Mouse (Mus musculus): ENCODE measurements around the gene Zmynd8.
"Not testable (repeated sequence)": the region's sequence is repeated elsewhere in the genome, so short reads cannot be mapped to it uniquely, and the experiment has no call there.

Gene Zmynd8

DNA sequence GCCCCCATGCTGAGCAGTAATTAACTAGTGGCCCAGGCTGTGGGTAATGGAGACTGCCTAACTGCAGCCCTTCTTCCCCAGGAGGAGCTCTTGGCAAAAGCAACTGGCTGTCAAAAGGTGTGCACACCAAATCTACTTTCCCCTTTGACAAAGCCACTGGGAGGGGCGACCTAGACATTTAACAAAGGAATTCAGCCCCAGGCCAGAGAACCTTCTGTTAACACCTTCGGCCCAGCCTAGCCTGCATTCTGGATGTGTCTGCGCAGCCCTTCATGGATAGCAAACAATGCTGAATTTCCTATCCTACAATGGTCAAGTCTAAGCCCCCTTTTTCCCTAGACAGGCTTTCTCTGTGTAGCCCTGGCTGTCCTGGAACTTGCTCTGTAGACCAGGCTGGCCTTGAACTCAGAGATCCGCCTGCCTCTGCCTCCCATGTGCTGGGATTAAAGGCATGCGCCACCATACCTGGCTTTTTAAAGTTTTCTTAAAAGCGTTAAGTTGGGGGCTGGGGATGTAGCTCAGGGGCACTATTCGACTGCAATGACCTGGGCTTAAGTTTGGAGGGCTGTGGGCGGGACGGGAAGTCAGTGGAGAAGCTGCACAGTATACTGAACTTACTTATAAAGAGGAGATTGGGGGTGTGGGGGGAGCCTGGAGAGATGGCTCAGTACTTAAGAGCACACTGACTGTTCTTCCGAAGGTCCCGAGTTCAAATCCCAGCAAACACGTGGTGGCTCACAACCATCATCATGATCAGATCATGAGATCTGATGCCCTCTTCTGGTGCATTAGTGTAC lies 90.4 kb downstream of the Zmynd8 start:
- DNase-seq (ENCODE audit: low spot score in 2 of 2), result no peak

DNA sequence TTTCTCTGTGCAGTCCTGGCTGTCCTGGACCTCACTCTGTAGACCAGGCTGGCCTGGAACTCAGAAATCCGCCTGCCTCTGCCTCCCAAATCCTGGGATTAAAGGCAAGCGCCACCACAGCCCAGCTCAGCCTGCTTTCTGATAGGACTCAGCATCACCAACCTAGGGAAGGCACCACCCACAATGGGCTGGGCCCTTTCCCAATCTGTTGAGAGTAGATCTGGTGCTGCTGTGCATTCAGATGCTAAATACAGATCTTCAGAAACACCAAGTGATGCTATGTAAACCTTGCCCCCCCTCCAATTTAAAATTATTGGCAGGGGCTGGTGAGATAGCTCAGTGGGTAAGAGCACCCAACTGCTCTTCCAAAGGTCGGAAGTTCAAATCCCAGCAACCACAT lies 98.6 kb downstream of the Zmynd8 start:
- DNase-seq (ENCODE audit: low spot score in 2 of 2), result not testable (repeated sequence)

DNA sequence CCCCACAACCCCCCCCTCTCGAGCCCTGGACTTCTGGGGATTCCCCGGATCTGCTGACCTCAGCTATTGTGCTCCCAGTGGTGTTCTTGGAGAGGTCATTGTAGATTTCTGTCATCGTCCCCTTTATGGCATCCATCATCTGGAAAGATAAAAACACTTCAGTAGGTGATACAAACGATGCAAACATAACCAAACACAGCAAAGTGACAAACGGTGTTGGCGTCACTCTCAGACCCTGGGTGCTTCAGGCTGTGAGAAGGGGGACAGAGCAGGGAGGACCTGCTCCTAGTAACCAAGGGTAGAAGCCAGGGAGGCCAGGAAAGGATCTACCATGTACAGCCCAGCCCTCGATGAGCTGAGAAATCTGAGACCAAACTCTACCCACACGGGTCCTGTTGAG lies 100.9 kb downstream of the Zmynd8 start:
- DNase-seq (ENCODE audit: low spot score in 2 of 2), result no peak

DNA sequence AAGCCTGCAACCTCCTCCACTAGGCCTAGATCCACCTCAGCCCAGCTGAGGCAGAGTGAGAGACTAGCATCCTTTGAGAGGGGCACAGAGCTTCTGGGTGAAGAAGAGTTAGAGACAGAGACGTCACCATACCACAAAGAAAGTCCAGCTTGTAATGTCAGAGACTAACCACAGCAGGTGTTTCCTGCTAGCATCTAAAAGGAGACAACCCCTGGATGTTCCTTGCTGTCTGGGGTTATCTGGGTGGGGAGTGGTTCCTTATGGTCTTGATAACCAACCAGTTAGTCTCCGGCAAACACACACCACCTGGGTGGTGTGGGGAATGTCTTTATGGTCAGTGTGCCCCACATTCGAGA lies 105.6 kb downstream of the Zmynd8 start:
- DNase-seq (ENCODE audit: low spot score in 2 of 2), result no peak

GRCm38 (mm10) chr2:165792431-165793282 lies 106.2 kb downstream of the Zmynd8 start:
- DNase-seq (ENCODE audit: low spot score in 2 of 2), result no peak

DNA sequence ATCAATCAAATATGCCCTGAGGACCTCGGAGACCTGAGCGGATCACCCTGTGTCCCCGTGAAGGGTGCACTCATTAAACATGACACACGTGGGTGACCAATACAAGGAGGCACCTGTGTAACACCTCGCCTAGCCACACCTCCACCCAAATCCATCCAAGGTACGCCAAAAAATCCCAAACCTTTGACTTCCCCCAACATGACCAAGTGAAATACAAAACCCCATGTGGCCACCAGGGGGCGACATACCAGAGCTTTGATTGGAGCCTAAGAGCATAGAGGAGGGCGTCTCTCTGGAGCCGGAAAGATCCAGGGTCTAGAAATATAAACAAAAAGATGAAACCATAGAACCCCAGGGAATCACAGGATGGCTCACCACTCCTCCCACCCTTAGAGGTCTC lies 107.2 kb downstream of the Zmynd8 start:
- peak in 1 of 2 experiments; percentile 48 for DNase-seq (ENCODE audit: low spot score in 2 of 2)

- DNase-seq (ENCODE audit: low spot score in 2 of 2), result no peak
These were observed 107.8 kb downstream of the Zmynd8 start for GRCm38 (mm10) chr2:165791026-165791425.

- no peak for DNase-seq (ENCODE audit: low spot score in 2 of 2)
These were observed 109.1 kb downstream of the Zmynd8 start for GRCm38 (mm10) chr2:165789667-165790066.

GRCm38 (mm10) chr2:165788796-165789195 lies 110.0 kb downstream of the Zmynd8 start:
- DNase-seq (ENCODE audit: low spot score in 2 of 2), result no peak

- peak; percentile 54 to 72 for DNase-seq (ENCODE audit: low spot score in 2 of 2)
These were observed 110.8 kb downstream of the Zmynd8 start for GRCm38 (mm10) chr2:165788005-165788404.

- no peak for DNase-seq (ENCODE audit: low spot score in 2 of 2)
These were observed 112.3 kb downstream of the Zmynd8 start for GRCm38 (mm10) chr2:165786467-165786866.

GRCm38 (mm10) chr2:165785312-165786036 lies 113.3 kb downstream of the Zmynd8 start:
- no peak for DNase-seq (ENCODE audit: low spot score in 2 of 2)

DNA sequence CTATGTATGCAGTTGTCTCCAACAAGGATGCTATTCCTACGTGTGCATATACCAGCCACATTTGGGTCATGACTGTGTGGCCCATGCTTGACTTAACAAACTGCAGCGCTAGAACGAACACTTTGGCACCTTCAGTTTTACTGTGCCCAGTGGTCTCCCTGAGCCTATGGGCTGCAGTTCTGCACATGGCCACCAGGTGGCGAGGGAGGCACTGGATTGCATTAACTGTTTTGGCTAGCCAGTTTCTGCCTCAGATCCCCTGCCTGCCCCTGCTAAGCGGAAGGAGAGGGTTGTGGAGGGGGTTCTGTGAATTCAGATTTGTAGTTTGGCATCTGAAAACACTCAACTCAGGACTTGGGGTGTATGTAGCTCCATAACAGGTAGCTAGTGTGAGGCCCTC lies 116.5 kb downstream of the Zmynd8 start:
- DNase-seq (ENCODE audit: low spot score in 2 of 2), result peak; percentile 69 to 83

GRCm38 (mm10) chr2:165778927-165779326 lies 119.9 kb downstream of the Zmynd8 start:
- DNase-seq (ENCODE audit: low spot score in 2 of 2), result peak; percentile 68 to 81

DNA sequence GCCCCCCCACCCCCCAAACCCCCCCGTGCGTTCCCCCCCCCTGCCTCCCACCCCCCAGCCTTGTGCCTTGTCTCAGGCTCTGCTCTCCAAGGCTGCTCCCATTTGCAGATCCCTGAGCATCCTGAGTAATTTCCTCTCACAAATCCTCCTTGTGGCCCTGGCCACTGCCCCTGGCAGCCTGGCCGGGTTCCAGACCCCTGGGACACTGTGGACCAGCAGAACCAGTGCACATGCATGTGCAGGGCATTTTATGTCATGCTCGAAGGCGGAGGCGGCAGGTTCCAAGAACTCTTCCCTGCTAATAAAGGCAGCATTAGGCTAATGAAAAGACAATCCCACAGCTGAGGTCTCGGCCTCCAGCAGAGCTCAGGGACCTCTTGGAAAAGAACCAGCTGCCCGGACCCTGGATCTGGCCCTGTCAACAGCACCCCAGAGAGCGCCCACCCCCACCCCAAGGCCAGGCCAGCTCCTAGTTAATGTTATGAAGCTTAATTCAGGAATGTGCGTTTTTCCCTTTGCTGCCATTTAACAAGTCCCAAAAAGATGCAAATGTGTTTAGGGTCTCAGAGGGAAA lies 129.4 kb downstream of the Zmynd8 start:
- DNase-seq (ENCODE audit: low spot score in 2 of 2), result no peak

GRCm38 (mm10) chr2:165768805-165769358 lies 129.9 kb downstream of the Zmynd8 start:
- DNase-seq (ENCODE audit: low spot score in 2 of 2), result no peak

GRCm38 (mm10) chr2:165759421-165759985 lies 139.3 kb downstream of the Zmynd8 start:
- no peak for DNase-seq (ENCODE audit: low spot score in 2 of 2)

DNA sequence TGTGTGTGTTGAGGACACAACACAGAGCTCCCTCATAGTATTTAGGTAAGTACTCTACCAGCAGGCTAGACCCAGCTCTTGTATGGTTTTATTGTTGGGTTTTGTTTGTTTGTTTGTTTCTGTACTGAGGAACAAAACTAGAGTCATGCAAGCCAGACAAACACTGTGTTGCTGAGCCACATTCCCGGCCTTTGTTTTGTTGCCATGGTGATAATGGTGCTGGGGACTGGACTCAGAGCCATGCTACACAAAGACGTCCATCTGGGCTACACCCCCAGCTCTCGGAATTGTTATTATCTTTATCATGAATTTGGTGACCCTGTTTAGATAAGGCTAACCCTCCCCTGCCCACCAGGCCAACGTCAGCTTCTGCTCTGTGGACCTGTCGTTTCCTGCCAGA lies 140.3 kb downstream of the Zmynd8 start:
- no peak for DNase-seq (ENCODE audit: low spot score in 2 of 2)

- DNase-seq (ENCODE audit: low spot score in 2 of 2), result no peak
These were observed 141.0 kb downstream of the Zmynd8 start for GRCm38 (mm10) chr2:165757799-165758198.

DNA sequence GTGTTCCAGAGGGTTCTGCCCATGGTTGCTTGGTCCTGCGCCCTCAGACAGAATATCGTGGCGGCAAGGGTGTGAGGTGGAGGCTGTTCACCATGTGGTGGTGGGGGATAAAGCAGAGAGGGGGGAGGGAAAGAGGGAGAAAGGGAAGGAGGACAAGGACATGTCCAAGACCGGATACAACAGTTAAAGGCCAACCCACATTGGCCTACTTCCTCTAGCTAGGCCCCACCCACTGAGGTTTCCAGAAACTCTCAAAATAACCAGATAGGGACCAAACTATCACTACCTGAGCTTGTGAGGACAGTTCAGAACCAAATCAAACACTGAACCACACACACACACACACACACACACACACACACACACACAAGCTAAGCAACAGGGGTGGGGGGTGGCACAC lies 146.1 kb downstream of the Zmynd8 start:
- DNase-seq (ENCODE audit: low spot score in 2 of 2), result no peak

DNA sequence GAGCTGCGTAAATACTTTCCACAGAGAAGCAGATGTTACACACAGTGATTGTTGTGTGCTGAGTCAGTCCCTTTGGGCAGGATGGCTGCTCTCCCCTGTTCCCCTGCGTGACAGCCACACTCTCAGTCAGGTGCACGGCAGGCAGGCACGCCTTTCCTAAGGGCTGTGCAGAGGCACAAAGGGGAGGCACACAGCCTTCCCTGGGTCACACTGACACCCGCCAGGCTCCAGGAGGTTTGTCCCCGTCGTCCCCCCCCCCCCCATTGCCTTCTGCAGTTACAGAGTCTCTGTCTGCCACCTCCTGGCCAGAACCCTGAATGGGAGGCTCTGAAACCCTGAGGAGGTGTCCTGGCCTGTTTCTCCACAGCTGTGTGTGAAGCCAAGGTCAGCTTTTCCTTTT lies 147.7 kb downstream of the Zmynd8 start:
- no peak for DNase-seq (ENCODE audit: low spot score in 2 of 2)

Measured in frontal cortex, postnatal 10 days (tissue).